Mouse (Mus musculus): ENCODE data around the gene Cryba4.
A peak's percentile ranks its signal among the peaks of the same experiment; 100 is the strongest.

Gene Cryba4

DNA sequence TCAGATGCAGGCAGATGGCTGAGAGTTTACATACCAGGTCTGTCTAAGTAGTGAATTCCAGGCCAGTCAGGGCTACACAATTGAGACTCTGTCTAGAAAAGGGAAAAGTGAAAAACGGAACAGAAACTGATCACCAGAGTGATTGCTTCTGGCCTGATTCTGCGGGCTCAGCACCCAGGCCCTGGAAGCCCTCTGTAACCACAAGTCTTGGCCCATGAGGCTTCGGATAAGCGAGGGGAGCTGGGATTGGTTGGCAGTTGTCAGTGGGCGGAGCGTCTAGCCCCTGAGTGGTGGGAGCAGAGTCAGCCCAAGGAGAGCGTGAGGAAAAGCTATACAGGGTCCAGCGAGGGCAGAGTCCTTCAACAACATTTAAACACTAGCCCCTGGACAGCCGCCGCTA lies 13.2 kb upstream of the Cryba4 start:
- no peak for DNase-seq (ENCODE audit: low spot score)

DNA sequence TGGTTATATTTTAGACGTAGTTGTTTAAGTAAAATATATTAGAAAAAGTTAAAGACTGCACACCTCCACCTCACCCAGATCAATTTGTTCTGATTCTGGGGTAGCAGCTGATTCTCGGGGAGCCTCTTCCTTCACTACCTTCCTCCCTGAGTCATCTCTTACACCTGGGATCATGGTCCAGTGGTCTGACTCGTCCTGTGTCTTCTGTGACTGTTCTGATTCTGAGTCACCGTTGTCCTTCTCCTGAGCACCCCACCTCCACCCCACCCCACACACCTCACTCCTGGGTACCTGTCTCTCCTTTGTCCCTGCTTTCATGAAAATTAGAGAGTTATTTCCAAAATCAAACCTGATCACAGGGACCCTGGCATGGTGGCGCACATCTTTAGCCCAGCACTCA lies 12.8 kb upstream of the Cryba4 start:
- no peak for DNase-seq (ENCODE audit: low spot score)

DNA sequence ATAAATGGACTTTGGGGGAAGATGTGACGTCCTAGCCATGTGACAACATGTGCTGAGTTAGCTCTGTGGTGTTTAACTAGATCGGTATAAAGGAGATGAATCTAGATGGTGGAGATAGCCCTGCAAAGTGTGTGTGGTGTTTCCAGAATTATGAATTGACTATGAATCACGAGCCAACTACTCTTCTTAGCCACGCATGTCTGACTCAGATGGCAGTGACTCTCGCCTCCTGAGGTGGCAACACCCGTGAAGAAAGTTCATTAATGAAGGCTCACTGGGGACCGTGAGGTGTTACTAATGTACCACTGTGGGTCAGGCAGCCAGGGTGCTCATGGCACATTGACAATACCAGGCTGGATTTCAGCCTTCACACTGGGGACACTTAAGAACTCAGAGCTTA lies 11.8 kb upstream of the Cryba4 start:
- no peak for DNase-seq (ENCODE audit: low spot score)

DNA sequence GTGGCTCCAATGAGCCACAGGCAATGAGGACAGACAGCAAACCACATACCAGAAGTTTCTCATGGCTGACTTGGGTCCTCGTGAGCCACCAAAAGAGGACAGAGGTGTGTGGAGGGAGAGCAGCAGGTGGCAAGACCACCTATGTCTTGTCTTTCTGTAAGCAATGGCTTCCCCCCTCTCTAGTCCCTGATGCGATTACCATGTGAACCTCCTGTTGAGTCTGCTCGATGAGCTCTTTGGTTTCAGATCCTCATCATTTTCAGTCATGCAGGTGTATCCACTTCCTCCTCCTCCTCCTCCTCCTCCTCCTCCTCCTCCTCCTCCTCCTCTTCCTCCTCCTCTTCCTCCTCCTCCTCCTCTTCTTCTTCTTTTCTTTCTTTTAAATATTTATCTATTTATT lies 8.5 kb upstream of the Cryba4 start:
- no peak for DNase-seq (ENCODE audit: low spot score)

DNA sequence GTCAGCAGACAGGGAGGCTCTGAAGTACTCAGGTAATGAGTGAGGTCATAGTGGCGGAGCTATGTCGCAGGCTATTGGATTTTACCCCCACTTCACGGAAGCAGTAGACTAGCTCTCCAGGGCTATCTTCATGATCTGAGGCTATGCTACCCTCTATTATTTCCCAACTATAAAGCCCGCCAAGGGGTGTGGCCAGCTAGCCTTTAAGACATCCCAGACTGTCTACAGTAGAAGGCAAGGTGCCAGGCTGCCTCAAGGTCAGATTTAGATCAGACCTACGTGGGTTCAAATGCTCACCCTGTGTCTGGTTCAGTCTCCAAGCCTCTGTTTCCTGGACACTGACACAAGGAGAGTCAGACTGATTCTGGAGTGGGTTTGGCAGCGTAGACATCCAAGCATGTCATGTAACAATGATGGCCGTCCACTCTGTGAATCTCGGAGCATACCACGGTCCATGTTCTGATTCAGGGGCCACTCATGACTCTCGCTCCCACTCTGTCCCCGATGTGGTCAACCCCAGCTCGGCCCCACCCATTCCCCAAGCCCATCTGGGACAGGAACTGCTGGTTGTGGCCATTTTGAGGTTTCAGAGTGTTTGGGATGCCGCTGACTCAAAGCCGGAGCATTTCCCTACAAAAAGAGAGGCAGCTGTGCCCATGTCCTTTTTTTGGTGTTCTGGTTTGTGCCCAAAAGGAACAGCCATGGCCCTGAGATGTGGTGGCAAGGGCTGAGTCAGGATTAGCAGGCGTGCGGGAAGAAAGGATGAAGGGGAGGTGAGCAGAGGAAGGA lies 7.7 kb upstream of the Cryba4 start:
- DNase-seq (ENCODE audit: low spot score), result no peak

DNA sequence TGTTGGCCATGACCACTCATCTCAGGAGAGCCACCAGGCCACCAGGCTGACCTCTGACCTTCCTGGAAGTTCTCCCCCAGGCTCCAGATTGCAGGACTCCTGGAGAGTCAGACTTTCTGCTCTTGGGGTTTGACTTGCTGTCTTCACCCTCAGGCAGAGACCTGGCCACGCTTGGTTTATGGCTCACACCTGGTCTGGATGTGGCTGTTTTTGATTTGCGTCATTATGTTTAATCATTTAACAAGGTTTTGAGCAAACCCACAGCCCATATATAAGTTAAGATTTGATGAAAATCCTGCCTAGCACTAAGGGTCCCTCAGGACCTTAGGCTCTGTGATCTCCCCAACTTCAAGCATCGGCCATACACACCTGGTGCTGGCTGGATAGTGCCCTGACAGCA lies 5.6 kb upstream of the Cryba4 start:
- no peak for DNase-seq (ENCODE audit: low spot score)

DNA sequence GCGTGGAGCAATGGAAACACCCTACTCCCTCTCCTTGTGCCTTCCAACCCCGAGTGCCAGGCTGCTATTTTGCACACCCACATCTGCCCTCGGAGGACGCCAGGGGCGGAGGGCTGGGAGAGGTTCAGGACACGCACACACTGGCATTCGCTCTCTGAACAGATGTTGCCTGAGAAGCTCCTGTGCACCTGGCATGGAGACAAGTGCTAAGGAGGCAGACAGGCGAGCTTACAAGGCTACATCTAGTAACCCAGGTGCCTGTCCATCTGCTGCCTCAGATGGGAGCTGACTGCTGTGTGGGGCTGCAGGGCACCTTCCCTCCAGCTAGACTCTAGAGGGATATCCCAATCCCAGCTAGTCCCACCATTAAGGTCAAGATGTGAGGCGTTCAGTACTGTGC lies 4.1 kb upstream of the Cryba4 start:
- no peak for DNase-seq (ENCODE audit: low spot score)

DNA sequence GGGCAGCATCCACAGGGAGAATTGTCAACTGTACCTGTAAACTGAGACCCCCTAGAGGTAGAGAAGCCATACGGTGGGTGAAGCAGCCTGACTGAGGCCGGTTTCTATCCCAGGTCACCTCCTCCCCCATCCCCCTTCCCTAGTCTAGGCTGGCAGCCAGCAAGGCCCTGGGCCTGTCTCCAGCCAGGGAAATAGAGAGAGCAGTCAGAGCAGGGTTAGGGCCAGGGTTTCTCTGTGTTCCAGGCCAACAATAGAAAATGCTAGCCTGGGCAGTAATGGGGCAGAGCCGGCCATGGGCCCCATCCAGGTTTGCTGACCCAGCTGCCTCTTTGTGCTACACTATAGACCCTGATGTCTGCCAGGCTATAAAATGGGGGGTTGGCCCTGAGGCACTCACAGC lies 3.1 kb upstream of the Cryba4 start, which contains the start of gene Crybb1:
Crybb1 (plus strand) TSS at position 390 of the 400 bp plus-strand sequence.
- no peak for DNase-seq (ENCODE audit: low spot score)

DNA sequence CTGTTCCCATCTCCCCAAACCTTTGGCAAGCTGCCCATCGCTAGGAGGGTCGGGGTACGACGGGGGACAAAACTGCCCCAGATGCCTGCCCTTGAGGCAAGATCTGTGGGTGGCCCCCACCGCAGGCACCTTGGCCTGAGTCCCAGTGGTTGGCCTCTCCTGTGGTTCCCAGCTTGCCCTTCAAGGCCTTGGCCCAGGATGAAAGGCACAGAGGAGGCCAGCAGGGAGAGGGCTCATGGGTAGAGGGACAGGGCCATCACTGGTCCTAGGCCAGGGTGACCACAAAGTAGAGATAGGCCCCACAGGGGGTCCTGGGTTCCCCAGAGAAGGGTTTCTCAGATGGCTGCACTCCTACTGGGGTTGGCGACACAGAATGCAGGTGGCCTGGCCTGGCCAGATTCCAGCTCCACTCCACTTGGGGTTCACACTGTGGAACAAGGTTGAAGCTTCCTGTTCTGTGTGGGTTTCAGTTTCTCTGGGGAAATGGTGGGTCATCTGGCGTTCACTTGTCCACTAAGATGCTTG lies 2.0 kb upstream of the Cryba4 start:
- DNase-seq (ENCODE audit: low spot score), result no peak

DNA sequence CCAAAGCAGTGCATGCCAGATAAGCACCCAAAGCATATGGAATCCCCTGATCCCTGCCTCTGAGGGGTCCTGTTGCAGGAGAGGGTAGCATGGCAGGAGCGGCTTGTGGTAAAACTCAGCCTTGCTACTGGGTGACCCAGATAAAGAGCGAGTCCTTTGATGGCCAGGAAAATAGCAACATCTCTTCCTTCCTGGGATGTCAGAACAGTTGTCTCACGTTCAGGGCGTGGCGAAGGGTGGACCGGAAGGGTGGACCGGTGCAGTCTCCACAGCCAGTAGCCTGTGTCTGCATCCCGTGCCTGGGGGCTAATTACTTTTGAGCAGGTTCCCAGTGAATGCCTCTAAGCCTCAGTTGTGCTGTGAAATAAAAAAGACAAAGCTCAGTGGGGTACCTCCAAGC lies 851 bp upstream of the Cryba4 start:
- DNase-seq (ENCODE audit: low spot score), result no peak

DNA sequence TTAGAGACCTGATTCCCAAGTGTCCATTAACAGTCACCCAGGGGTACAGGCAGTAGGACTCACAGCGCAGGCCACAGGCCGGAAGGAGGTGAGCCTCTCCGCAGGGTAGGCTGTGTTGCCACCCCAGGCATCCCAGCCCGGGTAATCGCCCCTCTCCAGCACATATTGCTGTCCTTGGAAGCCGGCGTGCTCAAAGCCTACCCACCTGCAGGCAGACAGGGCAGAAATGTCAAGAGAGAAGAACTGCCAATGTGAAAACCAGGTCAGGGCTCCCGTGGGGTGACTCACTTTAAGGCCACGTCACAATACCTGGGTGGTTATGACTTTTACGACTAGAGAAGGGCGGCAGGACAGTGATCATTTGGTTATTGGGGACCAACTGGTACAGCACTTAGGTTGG lies 3.2 kb downstream of the Cryba4 start:
- no peak for DNase-seq (ENCODE audit: low spot score)

DNA sequence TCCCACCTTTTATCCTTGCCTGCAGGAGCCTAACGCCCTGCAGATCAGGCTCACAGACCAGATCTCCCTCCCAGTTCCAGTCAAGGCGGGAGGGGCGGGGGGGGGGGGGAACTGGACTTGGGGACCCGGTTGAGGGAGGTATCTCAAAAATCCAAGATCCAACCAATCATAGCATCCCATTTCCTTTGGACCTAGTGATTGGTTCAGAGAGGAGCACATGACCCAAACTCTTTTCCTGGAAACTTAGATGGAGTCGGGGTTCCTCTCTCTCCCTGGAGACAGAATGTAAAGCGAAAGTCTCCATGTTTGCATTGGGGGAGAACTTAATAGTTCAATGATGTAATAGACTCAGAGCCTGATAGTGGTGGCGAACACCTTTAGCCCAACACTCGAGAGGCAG lies 4.9 kb downstream of the Cryba4 start:
- no peak for DNase-seq (ENCODE audit: low spot score)

DNA sequence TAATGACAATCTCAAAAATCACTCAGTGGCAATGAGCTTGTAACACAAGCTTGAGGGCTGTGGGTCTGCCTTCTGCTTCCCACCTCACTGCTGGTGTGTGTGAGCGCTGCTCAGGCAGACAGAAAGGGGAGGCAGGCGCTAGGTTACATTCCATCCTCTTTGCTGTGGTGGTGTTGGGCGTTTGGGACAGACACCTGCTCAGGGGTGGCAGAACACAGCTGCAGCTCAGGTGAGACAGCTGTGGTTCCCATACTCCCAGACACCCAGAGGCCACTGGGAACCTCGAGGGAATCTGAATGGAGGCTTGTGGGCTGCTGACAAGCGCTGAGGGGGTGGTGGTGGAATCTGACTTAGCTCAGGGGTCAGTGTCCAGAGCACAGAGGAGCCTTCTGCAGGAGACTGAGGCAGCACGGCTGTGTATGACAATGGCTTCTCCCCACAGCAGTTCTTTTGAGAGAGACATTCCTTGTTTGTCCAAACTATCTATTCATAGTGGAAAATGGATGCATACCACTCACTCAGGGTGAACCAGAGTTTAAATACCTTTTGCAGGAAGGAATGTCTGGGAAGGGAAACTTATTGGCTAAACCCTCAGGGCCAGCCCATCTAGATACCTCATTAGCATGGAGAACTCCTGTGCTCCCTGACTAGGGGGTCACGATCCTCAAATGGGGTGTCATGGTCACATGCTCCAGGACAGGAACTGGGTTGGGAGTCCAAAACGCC lies 7.3 kb downstream of the Cryba4 start:
- DNase-seq (ENCODE audit: low spot score), result no peak

DNA sequence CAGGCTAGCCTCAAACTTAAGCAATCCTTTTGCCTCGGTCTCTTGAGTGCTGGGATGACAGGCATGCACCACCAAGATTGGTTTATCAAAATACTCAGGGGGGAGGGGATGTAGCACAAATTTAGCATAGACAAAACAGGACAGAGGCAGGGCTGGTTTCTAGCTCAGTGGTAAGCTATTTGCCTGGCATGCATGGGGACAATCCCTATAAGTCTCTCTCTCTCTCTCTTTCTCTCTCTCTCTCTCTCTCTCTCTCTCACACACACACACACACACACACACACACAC lies 8.1 kb downstream of the Cryba4 start:
- DNase-seq (ENCODE audit: low spot score), result no peak

DNA sequence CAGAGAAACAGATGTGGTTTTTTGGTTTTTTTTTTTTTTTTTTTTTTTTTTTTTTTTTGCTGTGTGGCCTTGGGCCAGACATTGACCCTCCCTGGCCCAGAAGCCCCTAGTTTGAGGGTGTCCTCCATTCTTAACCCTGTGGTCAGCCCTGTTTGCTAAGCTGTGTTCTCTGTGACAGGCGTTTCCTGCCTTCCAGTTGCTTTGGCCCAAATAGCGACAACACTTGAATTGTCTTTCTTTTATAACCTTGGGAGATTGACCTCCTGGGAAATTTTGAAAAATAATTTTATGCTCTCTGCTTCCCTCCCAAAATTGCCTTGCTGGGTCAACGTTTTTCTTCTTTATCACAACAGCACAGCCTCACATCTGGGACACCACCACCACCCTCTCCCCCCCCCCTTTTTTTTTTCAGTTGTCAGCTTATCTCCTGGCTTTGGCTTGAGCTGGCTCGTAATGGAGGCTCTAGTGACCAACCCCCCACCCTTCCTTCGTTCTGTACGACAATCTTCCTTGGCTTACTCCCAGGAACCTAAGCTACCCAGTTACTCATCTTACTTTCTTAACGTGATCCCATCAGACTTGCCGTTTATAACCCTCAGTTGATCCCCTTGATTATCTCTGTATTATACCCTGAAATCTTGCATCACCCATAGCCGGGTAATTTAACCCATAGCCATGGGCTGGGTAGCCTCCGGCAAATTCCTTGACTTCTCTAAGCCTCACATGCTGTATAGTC lies 8.6 kb downstream of the Cryba4 start:
- no peak for DNase-seq (ENCODE audit: low spot score)

DNA sequence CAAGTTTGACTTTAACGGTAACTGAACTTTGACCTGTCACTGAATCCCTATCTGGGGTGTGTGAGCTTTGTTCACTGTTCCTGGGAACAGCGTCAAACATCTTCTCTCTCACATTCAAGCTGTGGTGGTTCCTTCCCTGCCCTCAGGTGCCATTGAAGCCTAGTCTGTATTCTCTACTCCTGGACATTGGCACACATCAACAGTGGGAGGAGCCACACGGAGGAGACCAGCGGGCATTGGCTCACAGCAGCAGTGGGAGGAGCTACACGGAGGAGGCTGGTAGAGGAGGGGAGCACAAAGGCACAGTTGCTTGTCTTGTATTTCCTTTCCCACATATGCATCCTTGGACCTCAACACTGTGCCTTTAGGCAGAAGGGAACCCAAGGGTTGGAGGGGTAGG lies 9.3 kb downstream of the Cryba4 start:
- no peak for DNase-seq (ENCODE audit: low spot score)

DNA sequence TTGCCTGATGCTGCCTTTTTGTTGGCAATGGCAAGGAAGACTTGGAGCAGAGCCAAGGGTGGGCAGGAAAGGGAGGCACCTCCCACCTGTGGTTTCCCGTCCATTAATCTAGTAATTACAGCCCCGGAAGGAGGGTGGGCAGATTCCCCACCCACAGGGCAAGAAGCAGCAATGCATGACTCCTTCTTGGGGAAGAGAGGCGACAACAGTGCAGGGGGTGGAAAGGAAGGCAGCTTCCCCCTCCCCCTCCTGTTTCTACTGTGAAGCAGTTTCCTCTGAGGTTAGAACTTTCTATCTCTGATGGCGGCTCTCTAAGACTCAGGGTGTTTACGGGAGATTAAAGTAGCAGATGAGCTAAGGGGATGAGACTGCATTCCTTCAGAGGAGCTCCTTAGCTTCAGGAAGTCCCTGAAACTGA lies 9.9 kb downstream of the Cryba4 start:
- no peak for DNase-seq (ENCODE audit: low spot score)

DNA sequence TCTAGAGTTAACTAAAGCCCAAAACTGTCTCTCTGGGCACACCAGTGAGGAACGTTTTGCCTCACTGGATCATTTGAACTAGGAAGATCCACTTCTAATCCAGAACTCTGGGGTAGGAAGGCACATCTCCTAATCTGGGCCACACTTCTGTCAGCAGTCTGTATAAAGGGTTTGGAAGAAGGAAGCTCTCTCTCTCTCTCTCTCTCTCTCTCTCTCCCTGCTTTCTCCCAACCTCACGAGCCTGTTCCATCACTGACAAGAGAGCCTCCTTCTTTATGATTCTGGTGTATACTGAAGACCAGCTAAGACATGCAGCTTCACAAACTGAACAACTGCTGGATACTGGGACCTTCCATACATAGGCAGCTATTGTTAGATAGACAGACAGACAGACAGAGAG lies 10.5 kb downstream of the Cryba4 start:
- DNase-seq (ENCODE audit: low spot score), result no peak

DNA sequence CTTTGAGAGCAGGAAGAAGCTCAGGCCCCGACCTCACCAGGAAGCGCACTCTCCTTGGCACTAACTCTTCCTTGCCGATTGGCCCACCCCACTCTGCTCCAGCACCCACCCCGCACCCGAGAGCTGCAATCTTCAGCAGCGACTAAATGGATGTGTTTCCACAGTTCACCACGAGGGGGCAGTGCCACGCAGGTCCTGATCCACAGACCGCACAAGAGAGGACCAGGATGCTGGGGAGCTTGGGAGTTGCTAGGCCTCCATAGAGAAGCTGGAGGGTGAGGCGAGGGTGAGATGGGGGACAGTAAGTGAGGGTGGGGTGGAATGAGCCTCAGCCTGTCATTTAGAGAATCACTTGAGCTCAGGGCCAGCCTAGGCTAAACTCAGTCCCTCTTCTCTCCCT lies 11.6 kb downstream of the Cryba4 start:
- DNase-seq (ENCODE audit: low spot score), result peak; percentile 50

DNA sequence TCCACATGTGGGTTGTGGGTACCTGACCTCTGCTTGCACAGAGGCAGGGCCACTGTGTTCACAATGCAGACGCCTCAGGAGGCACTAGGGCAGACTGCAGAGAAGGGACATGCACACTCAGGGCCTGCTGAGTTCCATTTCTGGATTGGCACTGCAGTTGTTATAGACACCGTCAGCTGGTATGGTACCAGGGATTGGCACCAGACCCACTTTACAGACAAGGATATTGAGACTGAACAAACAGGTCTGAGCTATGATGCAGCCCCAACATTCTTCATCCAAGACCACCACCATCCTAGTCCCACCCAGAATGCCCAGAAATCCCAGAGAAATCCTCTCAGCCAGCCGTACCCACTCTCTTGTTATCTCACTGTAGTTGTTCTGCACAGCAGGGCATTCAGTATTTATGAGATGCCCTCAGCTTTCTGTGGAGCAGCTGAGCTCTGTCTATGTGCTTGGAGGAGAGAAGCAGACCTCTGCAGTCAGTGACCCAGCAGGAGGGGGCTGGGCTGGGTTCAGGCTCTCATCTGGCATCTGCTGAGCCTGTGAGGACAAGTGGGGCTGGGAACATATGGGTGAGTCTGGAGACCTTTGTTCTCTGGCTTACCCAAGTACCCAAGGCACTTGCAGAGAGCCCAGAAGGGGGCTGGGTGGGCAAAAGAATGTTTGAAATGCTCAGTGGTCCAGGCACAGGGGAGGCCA lies 13.4 kb downstream of the Cryba4 start:
- no peak for DNase-seq (ENCODE audit: low spot score)

DNA sequence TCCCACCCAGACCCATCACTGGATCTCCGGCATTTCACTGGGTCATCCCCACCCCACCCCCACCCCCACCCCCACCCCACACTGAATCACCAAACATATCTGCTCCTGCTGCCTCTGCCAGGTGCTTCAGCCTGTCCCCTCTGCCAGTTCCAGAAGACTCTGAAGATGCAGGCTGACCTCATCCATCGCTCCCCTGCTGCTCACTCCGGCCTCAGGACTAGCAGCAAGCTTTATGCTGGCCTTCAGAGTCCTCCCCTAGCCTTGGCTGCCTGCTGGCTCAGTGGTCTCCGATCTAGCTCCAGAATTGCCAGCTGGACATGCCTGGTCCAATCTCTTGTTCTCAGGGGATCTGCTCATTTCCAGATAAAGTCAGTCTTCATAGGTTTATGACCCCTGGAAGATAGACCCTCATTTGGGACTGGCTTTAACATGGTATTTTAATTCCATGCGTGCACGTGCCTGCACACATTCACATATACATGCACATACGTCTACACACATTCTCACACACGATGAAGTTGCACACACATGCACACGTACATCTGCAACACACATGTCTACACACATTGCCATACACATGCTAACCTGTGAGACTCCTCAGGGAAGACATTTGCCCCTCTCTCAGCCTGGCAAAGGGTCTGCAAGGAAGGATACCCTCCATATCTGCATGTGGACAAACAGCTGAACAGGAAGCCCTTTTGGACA lies 14.3 kb downstream of the Cryba4 start:
- no peak for DNase-seq (ENCODE audit: low spot score)

DNA sequence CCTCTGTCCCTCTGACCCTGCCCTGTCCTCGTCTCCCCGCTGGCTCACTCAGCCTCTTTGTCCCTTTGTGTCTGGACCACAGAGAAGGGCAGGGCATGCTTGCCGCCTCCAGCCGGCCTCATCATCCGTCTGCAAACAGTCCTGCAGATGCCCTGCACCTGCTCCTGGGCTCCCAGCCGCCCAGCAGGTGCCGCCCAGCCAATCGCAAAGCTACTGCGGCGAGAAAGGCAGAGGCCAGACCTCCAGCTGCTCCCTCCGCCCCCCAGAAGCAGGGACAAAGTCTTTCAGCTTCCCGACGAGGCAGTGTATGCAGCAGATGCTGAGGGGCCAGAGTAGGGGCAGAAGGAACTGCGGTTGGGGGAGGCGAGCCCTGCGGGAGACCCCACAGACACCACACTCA lies 14.9 kb downstream of the Cryba4 start:
- DNase-seq (ENCODE audit: low spot score), result no peak
